8 mouse cellular contexts compared by ENCODE assay signal in genomic region chr3:40120298-40120875, GRCm38 (mm10).
DNase-seq lines count a peak whose midpoint lies in the region; ATAC-seq lines count a peak whose summit lies in the region.

No protein-coding gene starts in this region.

- peak; percentile 73 for DNase-seq in layer of hippocampus, adult 11-12 months (ENCODE audit: low spot score)
- DNase-seq in layer of hippocampus, adult 9-10 months (ENCODE audit: low spot score): no peak
- peak; percentile 32 to 52 for DNase-seq in cerebellum, postnatal 4 days (ENCODE audit: low spot score in 2 of 2)
- DNase-seq in gastrocnemius, postnatal 4 days (ENCODE audit: low spot score in 2 of 2): peak; percentile 21 to 31
- DNase-seq in kidney, postnatal 4 days: peak; percentile 75 to 80
- DNase-seq in right cerebral cortex, postnatal 4 days: peak; percentile 77

- H3K27me3 ChIP-seq in lung, embryonic 16.5 days (ENCODE audit: control insufficient read depth, insufficient read depth, low read depth, low read length): no peaks in the 10 kb centered on the region

- WGBS in lung, embryonic 16.5 days: 21% methylated on average over 4 of the region's 4 CpGs

- no peak overlapping the region for H3K9ac ChIP-seq in lung, embryonic 16.5 days (ENCODE audit: low read length)

- H3K4me1 ChIP-seq in lung, embryonic 16.5 days (replicated peaks; ENCODE audit: control insufficient read depth, insufficient read depth, low read length): no peaks in the 10 kb centered on the region

- H3K9me3 ChIP-seq in lung, embryonic 16.5 days (ENCODE audit: control insufficient read depth, low read length): no peaks in the 10 kb centered on the region

- no peak overlapping the region for H3K4me3 ChIP-seq in lung, embryonic 16.5 days (ENCODE audit: low read length)

- ATAC-seq in lung, embryonic 16.5 days (ENCODE audit: low read depth): peak; percentile 72; the same call in 1 of the 2 replicates
- no peak for ATAC-seq in granulocyte monocyte progenitor cell, adult 5-6 weeks (replicated peaks; ENCODE audit: poor library complexity, severe bottlenecking)

- H3K36me3 ChIP-seq in lung, embryonic 16.5 days (ENCODE audit: control insufficient read depth, insufficient read depth, low read length): no peaks in the 10 kb centered on the region

- H3K27ac ChIP-seq in lung, embryonic 16.5 days (ENCODE audit: low read length): no peak overlapping the region

- H3K4me2 ChIP-seq in lung, embryonic 16.5 days (ENCODE audit: low read depth, low read length): no peak overlapping the region
